Mouse (Mus musculus) thymus, adult 2 months (tissue): ENCODE results near the gene Trmt6.

Source experiments
- CTCF ChIP-seq: fragments of 200-500 bp; IDR thresholded peaks from 2 replicates; pipeline ENCODE4 v1.5.1; 2012; ENCODE audit warnings: mild to moderate bottlenecking, control low read depth, low read length, moderate library complexity, borderline replicate concordance; ENCODE audit not compliant: control insufficient read depth, poor library complexity, insufficient read depth; ENCODE audit errors: extremely low read depth
- POLR2A ChIP-seq: fragments of 200-500 bp; IDR thresholded peaks from 2 replicates; pipeline ENCODE4 v1.6.1; 2012; ENCODE audit warnings: mild to moderate bottlenecking, low read length, control low read depth, moderate library complexity; ENCODE audit not compliant: control insufficient read depth, poor library complexity, insufficient read depth; ENCODE audit errors: extremely low read depth

- TF ChIP-seq CTCF (no peak), POLR2A (no peak)
Measured at GRCm38 (mm10) chr2:132784039-132784438, 31.8 kb downstream of the Trmt6 start.
